Mouse (Mus musculus) liver, embryonic 16.5 days (tissue): ENCODE results near the gene Ccdc113. TPM values are rescaled to one million over a fixed set of nuclear protein-coding genes. Genes with fewer than 3 reads are reported as not detected.

Source experiments
- ATAC-seq: fragments of 200-750 bp; cut with Nextera tagmentation; 2 replicates; pipeline ENCODE4 v1.8.0; 2017; ENCODE audit warnings: low read depth, mild to moderate bottlenecking, moderate number of reproducible peaks, moderate library complexity
- H3K27ac ChIP-seq: fragments of 300-500 bp; sonication (generic); 2 replicates; pipeline ENCODE4 v1.5.1; 2014; ENCODE audit warnings: mild to moderate bottlenecking, low read length
- H3K27me3 ChIP-seq: fragments of 300-500 bp; sonication (generic); 2 replicates; pipeline ENCODE4 v1.6.1; 2014; ENCODE audit warnings: low read depth, low read length, mixed read lengths; ENCODE audit not compliant: control insufficient read depth, insufficient read depth
- H3K36me3 ChIP-seq: fragments of 300-500 bp; sonication (generic); 2 replicates; pipeline ENCODE4 v1.6.1; 2014; ENCODE audit warnings: mild to moderate bottlenecking; ENCODE audit not compliant: control insufficient read depth, insufficient read depth
- H3K4me1 ChIP-seq: fragments of 300-500 bp; sonication (generic); 2 replicates; pipeline ENCODE4 v1.6.1; 2014; ENCODE audit warnings: low read depth, low read length, mixed read lengths; ENCODE audit not compliant: control insufficient read depth
- H3K4me2 ChIP-seq: fragments of 300-500 bp; sonication (generic); 2 replicates; pipeline ENCODE4 v1.6.1; 2014; ENCODE audit warnings: low read depth, low read length, mixed read lengths
- H3K4me3 ChIP-seq: fragments of 300-500 bp; sonication (generic); 2 replicates; pipeline ENCODE4 v1.5.1; 2014; ENCODE audit warnings: low read depth, mild to moderate bottlenecking, low read length
- H3K9ac ChIP-seq: fragments of 300-500 bp; sonication (generic); 2 replicates; pipeline ENCODE4 v1.6.1; 2014; ENCODE audit warnings: low read depth, low read length
- H3K9me3 ChIP-seq: fragments of 300-500 bp; sonication (generic); replicated peaks from 2 replicates; pipeline ENCODE4 v1.6.1; 2016; ENCODE audit warnings: low read length; ENCODE audit not compliant: control insufficient read depth
- WGBS: fragments of 180-500 bp; shearing (Covaris S2); extraction: QIAGEN DNeasy Blood & Tissue Kit; methylation state at CpG from one replicate; pipeline ENCODE4 v1.1.7; 2014; ENCODE audit not compliant: insufficient replicate concordance; 5-methylcytosine and 5-hydroxymethylcytosine counted together
- polyA plus RNA-seq: library from polyadenylated mRNA; unstranded; fragments of >200 nt; fragmentation: Nextera tagmentation; extraction: Ambion mirVana; gene quantifications from 2 replicates; pipeline ENCODE4 v1.2.1, GENCODE M21; 2015

Gene Ccdc113
- polyA plus RNA-seq, 1 experiment from 2014 or later = not detected

GRCm38 (mm10) chr8:95499266-95500064 lies 34.4 kb upstream of the Ccdc113 start:
- Histone ChIP-seq H3K27me3 (no peaks in the 10 kb centered on the region), H3K36me3 (no peaks in the 10 kb centered on the region), H3K4me2 (no peak overlapping the region), H3K4me1 (no peaks in the 10 kb centered on the region), H3K9ac (no peak overlapping the region), H3K9me3 (no peaks in the 10 kb centered on the region), H3K4me3 (no peak overlapping the region), H3K27ac (no peak overlapping the region)
- ATAC-seq = no peak
- 58% methylated on average over 4 of the region's 4 CpGs for WGBS

- 91% methylated on average over 5 of the region's 5 CpGs for WGBS
- Histone ChIP-seq H3K9me3 (no peaks in the 10 kb centered on the region), H3K4me2 (no peak overlapping the region), H3K4me3 (no peak overlapping the region), H3K9ac (no peak overlapping the region), H3K27me3 (no peaks in the 10 kb centered on the region), H3K4me1 (no peaks in the 10 kb centered on the region), H3K27ac (no peak overlapping the region), H3K36me3 (no peaks in the 10 kb centered on the region)
- no peak for ATAC-seq
Measured at GRCm38 (mm10) chr8:95500436-95500835, 33.4 kb upstream of the Ccdc113 start.

GRCm38 (mm10) chr8:95502431-95502830 lies 31.5 kb upstream of the Ccdc113 start:
- no peaks in the 10 kb centered on the region for H3K9me3 ChIP-seq
- no peaks in the 10 kb centered on the region for H3K4me1 ChIP-seq
- WGBS = 65% methylated on average over 7 of the region's 7 CpGs
- no peak overlapping the region for H3K4me3 ChIP-seq
- H3K36me3 ChIP-seq = no peaks in the 10 kb centered on the region
- no peak for ATAC-seq
- no peak overlapping the region for H3K27ac ChIP-seq
- H3K9ac ChIP-seq = no peak overlapping the region
- H3K27me3 ChIP-seq = no peaks in the 10 kb centered on the region
- H3K4me2 ChIP-seq = no peak overlapping the region

GRCm38 (mm10) chr8:95504835-95505234 lies 29.1 kb upstream of the Ccdc113 start:
- no peak overlapping the region for H3K4me3 ChIP-seq
- no peak for ATAC-seq
- H3K9ac ChIP-seq = no peak overlapping the region
- H3K36me3 ChIP-seq = no peaks in the 10 kb centered on the region
- no peak overlapping the region for H3K27ac ChIP-seq
- 60% methylated on average over 5 of the region's 5 CpGs for WGBS
- no peak overlapping the region for H3K4me2 ChIP-seq
- no peaks in the 10 kb centered on the region for H3K27me3 ChIP-seq
- no peaks in the 10 kb centered on the region for H3K9me3 ChIP-seq
- H3K4me1 ChIP-seq = no peaks in the 10 kb centered on the region

GRCm38 (mm10) chr8:95505606-95506005 lies 28.3 kb upstream of the Ccdc113 start:
- H3K4me1 ChIP-seq = no peaks in the 10 kb centered on the region
- H3K9ac ChIP-seq = no peak overlapping the region
- H3K4me3 ChIP-seq = no peak overlapping the region
- no peaks in the 10 kb centered on the region for H3K9me3 ChIP-seq
- no peaks in the 10 kb centered on the region for H3K36me3 ChIP-seq
- no peak overlapping the region for H3K27ac ChIP-seq
- no peak overlapping the region for H3K4me2 ChIP-seq
- no peak for ATAC-seq
- 59% methylated on average over 3 of the region's 3 CpGs for WGBS
- H3K27me3 ChIP-seq = no peaks in the 10 kb centered on the region

GRCm38 (mm10) chr8:95506245-95506644 lies 27.6 kb upstream of the Ccdc113 start:
- H3K36me3 ChIP-seq = no peaks in the 10 kb centered on the region
- H3K4me1 ChIP-seq = no peaks in the 10 kb centered on the region
- no peak overlapping the region for H3K27ac ChIP-seq
- H3K27me3 ChIP-seq = no peaks in the 10 kb centered on the region
- H3K4me2 ChIP-seq = no peak overlapping the region
- no peak for ATAC-seq
- no peaks in the 10 kb centered on the region for H3K9me3 ChIP-seq
- no peak overlapping the region for H3K9ac ChIP-seq
- 61% methylated on average over 5 of the region's 5 CpGs for WGBS
- no peak overlapping the region for H3K4me3 ChIP-seq

- no peak overlapping the region for H3K27ac ChIP-seq
- H3K4me3 ChIP-seq = no peak overlapping the region
- H3K9me3 ChIP-seq = no peaks in the 10 kb centered on the region
- H3K9ac ChIP-seq = no peak overlapping the region
- no peak for ATAC-seq
- WGBS = 64% methylated on average over 4 of the region's 4 CpGs
- no peak overlapping the region for H3K4me2 ChIP-seq
- no peaks in the 10 kb centered on the region for H3K27me3 ChIP-seq
- H3K4me1 ChIP-seq = no peaks in the 10 kb centered on the region
- H3K36me3 ChIP-seq = no peaks in the 10 kb centered on the region
Measured at GRCm38 (mm10) chr8:95512257-95512656, 21.6 kb upstream of the Ccdc113 start.

- Histone ChIP-seq H3K9ac (no peak overlapping the region), H3K4me3 (no peak overlapping the region), H3K36me3 (no peaks in the 10 kb centered on the region), H3K4me2 (no peak overlapping the region), H3K27ac (no peak overlapping the region), H3K9me3 (no peaks in the 10 kb centered on the region), H3K27me3 (no peaks in the 10 kb centered on the region), H3K4me1 (no peaks in the 10 kb centered on the region)
- ATAC-seq = no peak
- 53% methylated on average over 4 of the region's 4 CpGs for WGBS
Measured at GRCm38 (mm10) chr8:95513219-95513618, 20.7 kb upstream of the Ccdc113 start.

GRCm38 (mm10) chr8:95516928-95517327 lies 17.0 kb upstream of the Ccdc113 start:
- H3K9me3 ChIP-seq = no peaks in the 10 kb centered on the region
- no peak for ATAC-seq
- H3K4me2 ChIP-seq = no peak overlapping the region
- no peaks in the 10 kb centered on the region for H3K27me3 ChIP-seq
- H3K9ac ChIP-seq = no peak overlapping the region
- WGBS = 63% methylated on average over 6 of the region's 6 CpGs
- H3K27ac ChIP-seq = no peak overlapping the region
- H3K4me3 ChIP-seq = no peak overlapping the region
- no peaks in the 10 kb centered on the region for H3K4me1 ChIP-seq
- no peaks in the 10 kb centered on the region for H3K36me3 ChIP-seq
